Mouse (Mus musculus): ENCODE results near the gene Mras.
A peak's percentile ranks its signal among the peaks of the same experiment; 100 is the strongest.

Mras gene

DNA sequence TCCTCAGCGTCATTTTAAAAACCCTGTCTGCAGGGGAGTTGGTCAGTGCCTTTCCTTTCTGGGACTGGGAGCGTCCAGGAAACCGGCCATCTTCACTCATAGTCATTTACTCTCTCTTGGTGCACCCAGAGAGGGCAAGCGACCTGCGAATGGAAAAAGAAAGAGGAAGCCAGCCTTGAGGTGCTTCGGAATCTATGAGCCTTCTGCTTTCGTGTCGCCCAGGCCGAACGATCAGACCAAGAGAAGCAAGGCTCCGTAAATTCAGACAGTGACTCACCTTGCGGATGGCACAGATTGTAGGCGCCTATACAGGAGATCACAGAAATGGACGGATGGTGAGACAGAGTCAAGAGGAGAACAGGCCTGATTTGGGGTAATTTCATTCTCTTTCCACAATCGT lies 78.2 kb downstream of the Mras start:
- no peak for DNase-seq (ENCODE audit: low read depth, low spot score)

- peak; percentile 58 for DNase-seq (ENCODE audit: low read depth, low spot score)
These were observed 79.1 kb downstream of the Mras start, which contains the start of gene Esyt3 for GRCm38 (mm10) chr9:99357921-99358692. Gene Esyt3, minus strand, starts transcription at chr9:99358557.

DNA sequence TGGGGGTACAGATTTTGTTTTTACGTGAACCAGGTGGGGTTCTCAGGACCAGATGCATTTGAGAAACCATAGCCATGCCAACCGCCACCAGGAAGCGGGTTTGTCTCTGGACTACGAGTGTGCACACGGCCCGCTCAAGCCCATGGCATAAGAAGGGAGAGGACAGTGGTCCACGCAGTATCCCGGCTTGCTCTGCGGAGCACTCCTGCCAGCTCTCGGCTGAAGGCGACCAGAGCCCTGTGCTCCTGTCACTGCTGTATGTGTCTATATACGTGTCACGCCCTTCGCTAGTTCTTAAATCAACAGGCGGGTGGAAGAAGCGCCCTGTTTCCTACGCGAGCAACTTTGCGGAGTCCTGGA lies 79.6 kb downstream of the Mras start:
- DNase-seq (ENCODE audit: low read depth, low spot score) = no peak

DNA sequence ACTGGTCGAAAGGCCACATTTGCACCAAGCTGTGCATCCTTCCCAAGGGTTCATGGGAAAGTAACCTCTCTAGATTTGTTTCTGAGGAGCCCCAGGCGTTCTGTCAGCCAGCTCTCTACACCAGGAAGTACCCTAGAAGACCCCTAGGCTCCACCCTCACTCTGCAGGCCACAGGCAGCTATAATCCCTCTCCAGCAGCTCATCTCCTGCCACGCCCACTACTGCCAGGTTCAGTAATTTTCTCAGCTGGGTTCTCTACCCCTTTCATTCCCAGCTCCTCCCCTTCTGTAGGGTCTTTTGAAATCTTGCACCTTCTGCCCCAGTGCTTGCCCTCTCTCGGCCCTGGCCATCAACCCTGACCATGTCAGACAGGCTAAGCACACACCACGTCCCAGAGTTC lies 81.2 kb downstream of the Mras start:
- no peak for DNase-seq (ENCODE audit: low read depth, low spot score)

DNA sequence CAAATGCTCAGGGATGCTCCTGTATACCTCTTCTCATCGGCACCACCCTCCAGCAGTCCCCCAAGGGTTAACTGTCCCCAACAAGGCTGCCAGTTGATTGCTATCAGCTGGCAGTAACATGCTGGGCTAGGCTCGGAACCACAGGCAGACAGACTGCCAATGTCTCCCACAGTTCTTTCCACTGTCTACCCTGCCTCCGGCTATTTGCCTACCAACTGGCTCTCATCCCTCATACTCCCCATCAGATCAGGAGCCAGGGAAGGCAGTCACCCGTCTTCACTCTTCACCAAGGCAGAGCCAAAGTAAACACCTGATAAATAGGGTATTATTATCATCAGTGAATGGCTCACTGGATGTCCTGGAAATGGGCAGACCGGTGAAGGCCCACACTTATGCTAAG lies 82.4 kb downstream of the Mras start:
- DNase-seq (ENCODE audit: low read depth, low spot score) = no peak

DNA sequence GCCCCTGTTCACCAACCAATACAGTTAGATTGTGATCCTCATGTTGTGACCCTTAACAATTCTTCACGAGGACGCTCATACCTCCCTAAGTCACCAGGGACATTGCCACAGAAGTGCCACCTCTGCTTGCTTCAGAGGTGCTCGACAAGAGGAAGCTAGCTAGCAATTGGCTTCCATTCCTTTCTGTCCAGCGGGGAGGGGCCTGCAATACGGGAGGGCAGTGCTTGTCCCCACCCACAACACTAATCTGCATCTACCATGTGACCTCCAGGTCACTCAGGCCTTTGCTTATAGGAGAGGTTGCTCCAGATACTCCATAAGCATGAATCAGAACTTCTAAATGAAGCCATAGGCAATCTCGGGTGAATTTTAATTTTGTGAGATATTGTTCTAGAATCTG lies 83.8 kb downstream of the Mras start:
- DNase-seq (ENCODE audit: low read depth, low spot score) = no peak

DNA sequence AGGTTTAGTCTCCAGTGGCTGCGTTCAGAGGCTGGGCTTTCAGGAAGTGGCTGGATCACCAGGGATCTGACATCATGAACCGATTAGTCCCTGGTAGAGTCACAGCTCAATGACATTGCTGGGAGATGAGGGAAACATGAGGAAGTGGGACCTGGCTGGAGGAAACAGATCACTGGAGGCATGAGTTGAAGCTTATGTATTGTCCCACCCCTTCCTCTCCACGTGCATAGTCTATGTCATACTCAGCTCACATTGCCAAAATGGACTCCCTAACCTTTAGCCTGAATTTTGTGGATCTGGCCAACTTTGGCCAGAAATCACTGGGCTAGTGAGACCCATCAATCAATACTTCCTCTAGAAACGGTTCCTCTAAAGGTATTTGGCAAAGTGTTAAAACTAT lies 84.2 kb downstream of the Mras start:
- no peak for DNase-seq (ENCODE audit: low read depth, low spot score)

DNA sequence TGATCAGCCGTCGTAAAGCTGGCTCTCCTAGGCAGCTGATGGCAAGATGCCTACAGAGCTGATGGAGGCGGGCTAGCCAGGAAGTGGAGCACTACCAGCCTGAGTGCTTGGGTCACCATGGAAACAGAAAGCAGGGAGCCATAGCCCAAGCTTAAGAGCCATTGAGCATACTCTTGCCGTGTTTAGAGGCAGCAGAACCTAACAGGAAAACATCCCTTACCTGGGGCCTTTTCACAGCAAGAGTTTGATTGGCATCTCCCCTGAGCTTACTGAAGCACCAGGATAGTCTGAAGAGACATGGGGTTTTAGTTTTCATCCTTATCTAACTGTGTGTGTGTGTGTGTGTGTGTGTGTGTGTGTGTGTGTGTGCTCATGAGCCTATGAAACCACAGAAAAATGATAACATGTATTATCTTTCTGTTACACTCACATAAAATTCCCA lies 91.8 kb downstream of the Mras start:
- peak; percentile 90 for DNase-seq (ENCODE audit: low read depth, low spot score)

GRCm38 (mm10) chr9:99341600-99341999 lies 95.6 kb downstream of the Mras start:
- DNase-seq (ENCODE audit: low read depth, low spot score) = no peak

DNA sequence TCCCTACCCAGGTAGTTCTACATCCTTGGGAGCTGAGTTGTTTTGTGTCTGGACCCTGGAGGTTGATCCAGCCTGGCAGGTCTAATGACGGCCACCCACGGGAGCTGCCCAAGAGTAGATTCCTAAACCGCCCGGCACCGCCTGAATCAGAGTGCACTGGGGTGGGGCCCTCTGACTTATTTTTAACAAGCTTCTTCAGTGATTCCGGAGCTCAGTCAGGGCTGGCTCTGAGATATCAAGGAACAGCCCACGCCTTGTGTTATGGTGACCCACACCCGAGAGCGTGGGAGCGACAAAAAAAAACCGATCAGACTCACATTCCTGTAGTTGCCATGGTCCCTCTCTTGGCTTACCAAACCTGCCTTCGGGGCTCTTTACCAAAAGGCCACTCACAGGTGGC lies 97.1 kb downstream of the Mras start:
- DNase-seq (ENCODE audit: low read depth, low spot score) = peak; percentile 39

GRCm38 (mm10) chr9:99339182-99339581 lies 98.0 kb downstream of the Mras start:
- DNase-seq (ENCODE audit: low read depth, low spot score) = peak; percentile 25

DNA sequence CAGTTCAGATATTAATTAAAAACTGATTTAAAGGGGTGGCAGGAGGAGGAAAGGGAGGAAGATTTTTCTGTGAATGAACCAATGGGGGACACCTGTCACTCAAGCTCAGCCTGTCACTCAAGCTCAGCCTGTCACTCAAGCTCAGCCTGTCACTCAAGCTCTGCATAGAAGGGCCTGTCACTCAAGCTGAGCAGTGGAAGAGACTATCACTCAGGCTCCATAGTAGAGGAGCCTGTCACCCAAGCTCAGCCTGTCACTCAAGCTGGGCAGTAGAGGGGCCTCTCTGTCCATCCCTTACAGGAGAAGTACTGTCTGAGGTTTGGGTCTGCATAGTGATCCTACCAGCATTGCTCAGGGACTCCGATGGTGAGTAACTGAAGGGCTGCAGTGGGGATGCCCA lies 98.9 kb downstream of the Mras start:
- DNase-seq (ENCODE audit: low read depth, low spot score) = no peak

DNA sequence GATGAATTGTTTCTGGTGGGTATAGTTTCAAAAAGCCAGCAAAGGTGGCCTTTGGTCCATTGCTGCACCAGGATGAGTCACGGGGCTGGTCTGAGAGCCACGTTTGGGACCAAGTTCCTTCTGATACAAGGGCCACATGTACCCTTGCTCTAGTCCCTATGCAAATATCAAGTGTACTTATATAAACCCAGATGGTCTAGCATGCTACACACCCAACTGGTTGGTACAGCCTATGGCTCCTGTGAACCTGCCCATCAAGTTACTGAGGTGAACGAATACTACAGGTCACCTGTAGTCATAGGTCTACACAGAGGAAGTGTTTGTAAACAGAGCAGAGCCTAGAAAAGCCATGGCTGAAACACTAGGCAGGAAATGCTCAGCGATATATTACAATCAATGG lies 100.6 kb downstream of the Mras start:
- DNase-seq (ENCODE audit: low read depth, low spot score) = no peak
